Mouse (Mus musculus): ENCODE measurements around the gene Ccser1.

DNA sequence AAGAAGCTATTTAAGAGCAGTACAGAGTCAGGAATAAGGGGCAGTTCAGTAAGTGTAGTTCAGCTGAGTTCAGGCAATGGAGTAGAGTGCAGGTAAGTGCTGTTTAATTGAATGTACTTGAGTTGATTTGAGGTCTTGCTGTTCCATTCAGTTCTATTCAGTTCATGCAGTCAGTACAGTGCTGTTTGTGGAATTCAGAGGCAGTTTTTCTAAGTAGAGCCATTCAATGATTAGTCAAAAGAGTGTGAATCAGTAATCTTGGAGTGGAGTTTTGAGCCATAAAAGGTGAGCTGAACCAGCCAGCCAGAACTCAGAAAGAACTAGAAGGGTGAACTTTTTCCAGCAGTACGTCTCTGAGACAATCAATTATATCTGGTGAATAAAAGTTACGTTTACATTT lies 773.6 kb downstream of the Ccser1 start:
- TF ChIP-seq CTCF (IDR thresholded peaks at IDR 0.05; ENCODE audit: low read depth, low read length), result no peak
- TF ChIP-seq POLR2A (IDR thresholded peaks at IDR 0.05; ENCODE audit: extremely low read depth, insufficient read depth, low read length), result no peak
